Mouse (Mus musculus) embryonic stem cell, embryonic (primary cell): ENCODE results near the gene Gtf2ird1.
"Not testable (repeated sequence)": the region's sequence is repeated elsewhere in the genome, so short reads cannot be mapped to it uniquely, and the experiment has no call there.

Source experiments
- CTCF ChIA-PET, 4 experiments: fragments of 300-600 bp in 2 of 4; fragments of 350-600 bp in 2 of 4; sonication (Branson Sonifier 250); formaldehyde crosslinking; loops; one replicate each; lab custom pipeline; 2022; ENCODE audit warnings: inconsistent platforms in 2 of 4; lab: Charles Lee
- POLR2A ChIA-PET, 4 experiments: fragments of 300-600 bp in 2 of 4; fragments of 350-600 bp in 2 of 4; sonication (Branson Sonifier 250); formaldehyde crosslinking; loops; one replicate each; lab custom pipeline; 2022; ENCODE audit warnings: antibody characterized with exemption in 4 of 4, inconsistent platforms in 1 of 4; lab: Charles Lee

The Gtf2ird1 gene

DNA sequence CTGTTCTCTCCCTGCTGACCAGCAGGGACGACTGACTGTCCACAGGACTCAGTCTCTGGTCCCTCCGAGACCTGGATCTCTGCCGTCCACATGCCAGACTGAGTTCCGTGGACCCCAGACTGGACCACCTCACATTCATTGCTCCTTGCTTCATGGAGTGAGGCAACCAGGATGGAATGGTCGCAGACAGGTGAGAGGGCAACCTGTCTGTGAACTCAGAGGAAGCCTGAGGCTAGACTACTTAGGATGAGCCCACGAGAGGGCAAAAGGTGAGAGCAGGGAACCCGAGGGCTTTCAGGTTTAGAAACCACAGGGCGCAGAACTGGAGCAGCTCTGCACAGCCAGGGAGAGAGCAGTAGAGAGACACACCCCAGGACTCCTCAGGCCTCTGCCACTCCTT, 6.2 kb upstream of the Gtf2ird1 start:
- ChIA-PET CTCF (interaction anchor here in 3 of 4 experiments (0.6 to 0.9 kb wide), 4 partner anchors 11 to 1341 kb away, joined by 3 to 4 read pairs (median 3); no protein-coding TSS in a partner anchor), POLR2A (interaction anchor here (0.5 to 2.3 kb wide), 7 partner anchors 12 to 474 kb away, joined by 3 to 7 read pairs (median 4); no protein-coding TSS in a partner anchor)

DNA sequence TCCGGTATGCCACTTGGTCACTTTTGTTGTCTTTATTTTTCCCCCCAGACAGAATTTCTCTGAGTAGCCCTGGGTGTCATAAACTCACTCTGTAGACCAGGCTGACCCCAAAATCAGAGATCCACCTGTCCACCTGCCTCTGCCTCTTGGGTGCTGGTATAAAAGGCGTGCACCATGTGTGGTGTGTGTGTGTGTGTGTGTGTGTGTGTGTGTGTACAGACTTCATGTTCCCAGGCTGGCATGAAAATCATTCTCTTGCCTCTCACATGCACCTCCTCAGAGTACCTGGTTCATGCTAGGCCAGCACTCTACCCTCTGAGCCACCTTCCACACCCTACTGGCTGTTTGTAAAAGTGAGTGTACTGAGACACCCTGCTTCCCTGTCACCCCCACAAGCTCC, 5.8 kb upstream of the Gtf2ird1 start:
- CTCF ChIA-PET = interaction anchor here in 2 of 4 experiments (0.6 to 0.9 kb wide), 2 partner anchors 11 to 136 kb away, joined by 3 to 4 read pairs; no protein-coding TSS in a partner anchor
- POLR2A ChIA-PET = interaction anchor here (0.5 to 2.3 kb wide), 5 partner anchors 40 to 474 kb away, joined by 3 to 5 read pairs (median 4); no protein-coding TSS in a partner anchor

DNA sequence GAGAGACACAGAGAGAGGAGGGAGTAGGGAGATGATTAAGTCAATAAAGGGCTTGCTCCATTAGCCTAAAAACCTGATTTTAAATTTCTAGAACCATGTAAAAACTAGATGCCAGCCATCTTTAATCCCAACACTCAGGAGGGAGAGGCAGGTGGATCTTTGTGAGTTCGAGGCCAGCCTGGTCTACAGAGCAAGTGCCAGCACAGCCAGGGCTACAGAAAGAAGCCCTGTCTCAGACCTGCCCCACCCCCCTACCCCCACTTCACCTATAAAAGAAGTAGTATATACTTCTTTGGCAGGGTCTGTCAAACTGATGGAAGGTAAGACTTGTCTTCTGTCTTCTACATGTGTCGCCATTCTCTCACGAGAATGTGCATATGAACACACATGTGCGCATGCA, 4.0 kb upstream of the Gtf2ird1 start:
- CTCF ChIA-PET = no interaction called here
- POLR2A ChIA-PET = interaction anchor here in 1 of 4 experiments (1.1 to 1.6 kb wide), 2 partner anchors 16 to 43 kb away, joined by 3 read pairs; no protein-coding TSS in a partner anchor

DNA sequence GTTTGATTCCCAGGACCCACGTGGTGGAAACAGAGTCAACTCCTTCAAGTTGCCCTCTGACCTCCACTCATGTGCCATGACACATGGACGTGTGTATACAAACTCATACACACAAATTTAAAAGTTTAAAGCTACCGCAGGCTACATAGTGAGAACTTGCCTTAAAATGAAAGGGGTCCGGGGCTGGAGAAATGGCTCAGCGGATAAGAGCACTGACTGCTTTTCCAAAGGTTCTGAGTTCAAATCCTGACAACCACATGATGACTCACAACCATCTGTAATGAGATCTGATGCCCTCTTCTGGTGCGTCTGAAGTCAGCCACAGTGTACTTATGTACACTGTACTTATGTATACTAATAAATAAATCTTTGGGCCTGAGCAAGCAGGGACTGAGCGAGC, 2.6 kb upstream of the Gtf2ird1 start:
- ChIA-PET POLR2A (interaction anchor here in 1 of 4 experiments (0.6 kb wide), 1 partner anchor 146 kb away, joined by 3 read pairs; no protein-coding TSS in a partner anchor), CTCF (interaction anchor here in 1 of 4 experiments (0.6 kb wide), 1 partner anchor 61 kb away, joined by 3 read pairs; no protein-coding TSS in a partner anchor)

DNA sequence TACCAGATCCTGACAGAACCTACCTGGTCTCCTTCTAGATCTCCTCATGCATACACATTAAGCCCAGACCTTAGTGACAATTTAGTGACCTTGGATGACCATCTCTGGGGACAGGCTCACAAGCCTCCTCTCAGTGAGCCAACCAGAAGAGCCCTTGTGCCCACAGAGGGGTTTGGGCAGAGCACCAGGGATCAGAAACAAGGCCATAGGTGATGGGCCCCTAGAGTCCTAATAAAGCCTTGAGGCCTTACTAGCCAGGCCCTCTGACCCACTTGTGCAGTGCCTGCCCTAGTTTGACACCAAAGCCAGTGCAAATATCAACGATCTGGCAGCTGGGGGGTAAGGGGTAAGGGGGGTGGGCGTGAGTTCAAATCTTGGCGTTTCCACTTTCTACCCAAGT, 1.9 kb upstream of the Gtf2ird1 start:
- ChIA-PET POLR2A (interaction anchor here in 1 of 4 experiments (0.6 kb wide), 1 partner anchor 146 kb away, joined by 3 read pairs; no protein-coding TSS in a partner anchor), CTCF (no interaction called here)

DNA sequence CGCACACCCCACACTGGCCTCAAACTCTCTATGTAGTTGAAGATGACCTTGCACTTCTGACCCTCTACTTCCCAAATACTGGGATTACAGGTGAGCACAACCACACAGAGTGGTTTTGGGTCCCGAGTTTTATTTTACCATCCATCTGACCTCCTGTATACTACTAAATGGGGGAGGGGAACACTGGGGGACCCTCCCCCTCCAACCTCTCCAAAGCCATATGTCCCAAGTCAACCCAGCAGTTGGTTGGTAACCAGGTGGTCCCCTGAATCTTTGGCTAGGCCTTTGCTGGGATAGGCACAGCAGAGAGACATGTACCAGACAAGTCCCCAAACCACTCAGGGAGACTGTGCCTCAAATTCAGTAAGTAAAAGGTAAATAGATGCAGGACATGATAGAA, 855 bp upstream of the Gtf2ird1 start:
- ChIA-PET POLR2A (no interaction called here), CTCF (no interaction called here)

DNA sequence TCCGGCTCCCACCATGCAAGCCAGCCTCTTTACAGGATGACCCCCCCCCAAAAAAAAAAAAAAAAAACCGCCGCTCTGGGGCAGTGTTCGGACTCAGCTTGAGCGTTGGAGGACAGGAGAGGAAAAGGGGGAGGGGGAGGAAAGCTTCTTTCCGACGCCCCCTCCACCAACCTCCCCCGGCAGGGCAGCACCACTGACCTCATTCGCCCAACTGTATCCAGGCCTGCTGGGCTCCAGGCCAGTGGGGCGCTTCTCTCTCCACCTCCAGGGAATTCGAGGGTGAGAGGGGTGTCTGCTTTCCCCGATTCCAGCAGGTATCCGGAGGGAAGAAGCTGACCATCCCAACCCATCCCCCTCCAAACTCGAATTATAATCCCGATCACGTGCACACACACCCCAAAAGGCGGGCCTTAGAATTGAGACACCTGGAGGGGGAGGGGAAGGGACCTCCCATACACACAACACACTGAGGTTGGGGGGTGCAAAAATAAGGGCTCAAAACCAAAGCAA, 547 bp downstream of the Gtf2ird1 start:
- CTCF ChIA-PET = interaction anchor here (0.5 to 1.8 kb wide), 7 partner anchors 11 to 266 kb away, joined by 3 to 8 read pairs (median 4); no protein-coding TSS in a partner anchor
- POLR2A ChIA-PET = interaction anchor here (0.6 to 7.0 kb wide), 31 partner anchors 9 to 280 kb away, joined by 3 to 76 read pairs (median 5); partner anchors contain the start of gene Clip2 (in 1 of the 4)

DNA sequence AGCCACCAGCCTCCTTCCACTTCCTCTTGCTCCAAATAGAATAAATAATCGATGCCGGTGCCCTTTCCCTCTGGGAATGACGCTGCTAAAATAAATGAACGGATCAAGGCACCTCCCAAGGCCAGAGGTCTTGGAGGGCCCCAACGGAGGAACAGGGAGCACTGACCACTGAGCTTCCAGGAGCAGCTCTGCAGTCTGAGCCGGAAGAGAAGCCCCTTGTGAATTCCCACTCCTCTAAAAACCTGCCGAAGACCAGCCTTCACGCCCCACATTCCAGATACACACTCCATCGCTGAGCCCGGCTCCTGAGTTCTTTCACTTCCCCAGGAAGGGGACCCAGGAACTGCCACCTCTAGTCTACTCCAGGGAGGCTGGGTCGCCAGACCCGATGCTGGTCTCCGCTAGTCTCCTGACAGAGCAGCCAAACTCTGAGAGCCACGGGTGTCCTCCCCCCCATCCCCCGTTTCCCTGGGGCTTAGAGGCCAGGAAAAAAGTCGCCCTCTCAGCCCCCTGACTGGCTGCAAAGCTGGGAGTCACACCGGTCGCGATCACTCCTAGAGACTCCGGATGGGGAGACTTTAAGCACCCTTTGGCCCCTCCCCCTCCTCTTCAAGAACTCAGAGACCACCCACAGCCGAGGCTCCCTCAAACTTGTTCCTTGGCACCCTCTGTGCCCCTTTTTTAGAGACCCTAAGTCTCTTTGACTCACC, 1.2 kb downstream of the Gtf2ird1 start:
- POLR2A ChIA-PET = interaction anchor here (0.7 to 7.0 kb wide), 33 partner anchors 8 to 280 kb away, joined by 3 to 76 read pairs (median 4); partner anchors contain the start of gene Clip2 (in 1 of the 4)

DNA sequence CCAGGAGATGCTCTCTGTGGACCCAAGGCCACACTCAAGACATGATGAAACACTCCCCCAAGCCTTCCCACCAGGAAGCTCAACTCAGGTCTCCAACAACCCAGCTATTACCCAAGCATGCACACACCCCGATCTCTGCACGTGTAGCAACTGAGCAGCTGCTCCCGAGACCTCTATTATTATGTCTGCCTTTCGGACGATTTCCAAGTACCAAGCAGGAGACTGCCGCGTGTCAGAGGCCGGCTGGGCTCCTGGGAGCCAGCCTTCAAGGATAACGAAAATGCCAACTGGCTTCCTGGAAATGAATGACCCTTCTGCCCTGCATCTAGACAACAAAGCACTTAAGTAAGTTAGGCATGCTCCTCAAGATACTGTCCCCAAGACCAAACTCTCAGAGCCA, 2.1 kb downstream of the Gtf2ird1 start:
- CTCF ChIA-PET = interaction anchor here in 2 of 4 experiments (0.6 to 1.8 kb wide), 4 partner anchors 35 to 113 kb away, joined by 3 to 8 read pairs (median 4); no protein-coding TSS in a partner anchor
- POLR2A ChIA-PET = interaction anchor here in 3 of 4 experiments (0.5 to 7.0 kb wide), 23 partner anchors 8 to 215 kb away, joined by 3 to 76 read pairs (median 4); no protein-coding TSS in a partner anchor

More for the DNA sequence above, 1.2 kb downstream of the Gtf2ird1 start:
- CTCF ChIA-PET = interaction anchor here in 3 of 4 experiments (0.6 to 1.8 kb wide), 5 partner anchors 19 to 267 kb away, joined by 3 to 8 read pairs (median 4); no protein-coding TSS in a partner anchor

DNA sequence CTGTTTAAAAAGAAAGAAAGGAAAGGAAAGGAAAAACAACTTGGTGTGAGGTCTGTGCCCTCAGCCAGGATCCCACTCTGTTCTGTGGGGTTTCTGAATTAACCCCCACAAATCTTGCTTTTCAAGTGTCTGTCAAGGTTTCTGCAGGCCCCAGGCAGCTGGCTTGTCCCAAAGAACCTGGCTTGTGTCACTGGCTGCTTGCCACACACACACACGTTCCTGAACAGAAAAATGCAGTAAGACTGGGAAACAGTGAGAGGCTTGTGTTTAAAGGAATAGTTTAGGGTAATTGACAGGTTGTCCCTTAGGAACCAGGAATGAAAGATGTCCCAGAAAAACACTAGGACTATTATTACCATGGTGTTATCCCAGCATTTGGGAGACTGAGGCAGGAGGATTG, 2.9 kb downstream of the Gtf2ird1 start:
- ChIA-PET CTCF (interaction anchor here in 2 of 4 experiments (0.6 to 1.5 kb wide), 3 partner anchors 10 to 312 kb away, joined by 3 to 5 read pairs (median 4); no protein-coding TSS in a partner anchor), POLR2A (interaction anchor here (0.6 to 7.0 kb wide), 16 partner anchors 9 to 473 kb away, joined by 3 to 76 read pairs (median 4); no protein-coding TSS in a partner anchor)

DNA sequence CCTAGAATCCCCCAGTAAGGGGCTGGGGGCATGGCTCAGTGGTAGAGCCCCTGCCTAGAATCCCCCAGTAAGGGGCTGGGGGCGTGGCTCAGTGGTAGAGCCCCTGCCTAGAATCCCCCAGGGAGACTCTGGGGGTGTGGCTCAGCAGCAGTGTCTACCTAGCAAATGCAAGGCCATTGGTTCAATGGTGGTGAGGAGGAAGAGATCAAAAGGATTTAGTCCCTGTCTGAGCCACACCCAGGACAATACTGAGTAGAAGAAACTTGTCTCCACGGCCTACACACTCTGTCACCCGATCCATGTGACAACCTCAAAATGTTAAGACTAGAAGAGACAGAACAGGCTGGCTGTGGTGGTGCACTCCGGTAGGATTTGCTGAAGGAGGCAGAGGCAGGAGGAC, 9.8 kb downstream of the Gtf2ird1 start:
- CTCF ChIA-PET = not testable (repeated sequence)
- POLR2A ChIA-PET = interaction anchor here in 3 of 4 experiments (0.6 to 2.3 kb wide), 9 partner anchors 9 to 777 kb away, joined by 3 to 8 read pairs (median 5); partner anchors contain the start of gene Gtf2ird1 (in 1 of the 3)

DNA sequence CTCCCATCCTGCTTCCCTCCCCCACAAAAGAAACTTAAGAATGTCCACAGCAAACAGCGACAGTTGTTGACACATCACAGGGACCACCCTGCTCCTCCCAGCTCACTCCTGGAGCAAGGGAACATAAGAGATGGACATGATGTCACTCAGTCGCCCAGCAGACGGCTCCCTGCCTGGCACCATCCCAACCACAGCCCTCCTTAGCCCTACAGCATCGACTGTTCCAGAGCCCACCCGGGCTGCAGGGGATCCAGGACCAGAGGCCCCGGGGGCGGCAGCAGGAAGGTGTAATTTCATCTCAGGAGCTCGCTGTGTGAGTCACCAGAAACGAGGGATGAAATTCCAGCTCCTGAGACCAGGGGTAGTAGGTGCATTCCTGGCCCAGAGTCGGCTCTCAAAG, 10.6 kb downstream of the Gtf2ird1 start:
- ChIA-PET POLR2A (interaction anchor here (0.8 to 3.3 kb wide), 12 partner anchors 9 to 44 kb away, joined by 3 to 22 read pairs (median 6); partner anchors contain the start of gene Gtf2ird1 (in 2 of the 4)), CTCF (interaction anchor here in 1 of 4 experiments (0.5 kb wide), 1 partner anchor 132 kb away, joined by 6 read pairs; no protein-coding TSS in a partner anchor)

DNA sequence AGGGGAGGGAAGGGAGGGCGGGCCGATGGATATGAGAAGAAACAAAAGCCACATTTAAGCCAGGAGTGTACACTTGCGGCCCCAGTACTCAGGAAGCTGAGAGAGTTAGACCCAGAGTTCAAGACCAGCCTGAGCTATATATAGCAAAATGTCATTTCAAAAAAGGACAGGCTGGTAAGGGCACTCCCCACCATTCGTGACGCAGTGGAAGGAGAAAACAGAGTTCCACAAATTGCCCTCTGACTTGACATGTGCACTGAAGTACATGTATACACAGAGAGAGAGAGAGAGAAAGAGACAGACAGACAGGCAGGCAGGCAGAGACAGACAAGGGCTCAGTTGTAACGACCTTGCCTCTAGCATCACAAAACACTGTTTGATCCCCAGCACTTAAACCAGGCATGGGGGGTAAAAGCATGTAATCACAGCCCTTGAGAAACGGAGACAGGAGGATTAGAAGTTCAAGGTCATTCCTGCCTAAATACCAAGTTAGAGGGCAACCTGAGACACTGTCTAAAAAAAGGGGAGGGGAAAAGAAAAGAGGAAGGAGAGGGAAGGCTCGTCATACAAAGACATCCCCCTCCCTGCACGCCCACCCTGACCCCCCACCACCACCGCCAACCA, 11.2 kb downstream of the Gtf2ird1 start:
- ChIA-PET CTCF (interaction anchor here in 2 of 4 experiments (0.5 to 1.9 kb wide), 4 partner anchors 28 to 133 kb away, joined by 4 to 6 read pairs (median 4); no protein-coding TSS in a partner anchor), POLR2A (interaction anchor here (0.8 to 3.3 kb wide), 20 partner anchors 9 to 109 kb away, joined by 3 to 22 read pairs (median 6); partner anchors contain the start of gene Gtf2ird1 (in 2 of the 4))

DNA sequence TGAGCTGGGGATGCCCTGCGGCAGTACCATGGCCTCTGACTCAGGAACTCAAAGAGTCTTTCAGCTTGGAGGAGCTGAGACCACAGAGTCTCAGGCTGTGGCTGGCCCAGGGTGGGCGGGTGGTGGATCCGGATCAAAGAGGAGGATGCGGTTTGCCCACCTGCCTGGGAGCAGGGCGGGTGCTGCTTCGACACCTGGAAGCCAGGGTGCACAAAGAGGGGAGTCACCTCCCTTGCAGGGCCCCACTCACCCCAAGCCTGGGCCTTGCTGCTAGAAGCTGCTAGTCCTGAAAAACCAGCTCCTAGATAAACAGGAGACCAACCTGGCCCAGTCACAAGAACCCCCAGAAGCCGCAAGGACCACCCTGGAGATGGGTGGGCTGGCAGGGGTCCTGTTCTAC, 12.0 kb downstream of the Gtf2ird1 start:
- ChIA-PET CTCF (interaction anchor here in 2 of 4 experiments (0.5 to 1.9 kb wide), 4 partner anchors 29 to 315 kb away, joined by 3 to 5 read pairs (median 4); no protein-coding TSS in a partner anchor), POLR2A (interaction anchor here in 3 of 4 experiments (0.8 to 3.3 kb wide), 20 partner anchors 8 to 108 kb away, joined by 3 to 22 read pairs (median 5); partner anchors contain the start of gene Gtf2ird1 (in 2 of the 3))

DNA sequence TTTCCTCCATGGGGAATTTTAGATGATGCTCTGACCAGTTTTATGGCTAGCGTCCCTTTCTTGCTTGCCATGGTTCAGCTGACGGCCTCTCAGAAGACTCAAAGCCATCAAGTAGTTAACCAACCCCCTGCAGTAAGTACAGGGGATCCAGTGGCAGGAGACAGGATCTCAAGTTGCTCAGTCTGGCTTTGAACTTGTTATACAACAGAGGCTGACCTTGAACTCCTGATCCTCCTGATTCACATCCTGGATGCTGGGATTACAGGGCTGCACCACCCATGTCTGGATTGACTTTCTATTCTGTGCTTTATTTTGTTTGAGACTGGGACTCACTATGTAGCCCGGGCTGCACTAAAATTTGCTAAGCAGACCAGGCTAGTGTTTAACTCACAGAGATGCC, 14.4 kb downstream of the Gtf2ird1 start:
- ChIA-PET POLR2A (interaction anchor here (0.6 to 6.3 kb wide), 14 partner anchors 11 to 41 kb away, joined by 3 to 76 read pairs (median 10); partner anchors contain the start of gene Gtf2ird1 (in 3 of the 4)), CTCF (interaction anchor here in 3 of 4 experiments (0.7 to 1.7 kb wide), 3 partner anchors 48 to 67 kb away, joined by 4 to 5 read pairs (median 5); no protein-coding TSS in a partner anchor)

DNA sequence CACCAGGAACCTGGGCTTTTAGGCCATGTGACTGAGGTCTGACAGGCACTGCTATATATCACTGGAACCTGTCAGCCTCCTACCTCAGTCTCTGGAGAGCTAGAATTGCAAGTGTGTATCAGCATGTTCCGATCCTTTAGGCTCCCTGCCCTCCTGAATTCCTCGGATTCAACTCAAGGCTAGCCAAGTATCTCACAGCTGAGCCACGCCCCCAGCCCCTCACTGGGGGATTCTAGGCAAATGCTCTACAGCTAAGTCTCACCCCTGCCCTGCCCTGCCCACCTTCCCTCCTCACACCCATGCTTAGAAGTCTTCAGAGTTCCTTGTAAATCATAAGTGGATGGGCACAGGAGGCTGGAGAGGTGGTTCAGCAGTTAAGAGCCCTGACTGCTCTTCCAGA, 15.4 kb downstream of the Gtf2ird1 start:
- CTCF ChIA-PET = interaction anchor here in 3 of 4 experiments (0.6 to 1.7 kb wide), 5 partner anchors 40 to 142 kb away, joined by 3 to 9 read pairs (median 5); no protein-coding TSS in a partner anchor
- POLR2A ChIA-PET = interaction anchor here (0.6 to 6.3 kb wide), 21 partner anchors 12 to 1251 kb away, joined by 3 to 76 read pairs (median 6); partner anchors contain the start of gene Gtf2ird1 (in 3 of the 4)

DNA sequence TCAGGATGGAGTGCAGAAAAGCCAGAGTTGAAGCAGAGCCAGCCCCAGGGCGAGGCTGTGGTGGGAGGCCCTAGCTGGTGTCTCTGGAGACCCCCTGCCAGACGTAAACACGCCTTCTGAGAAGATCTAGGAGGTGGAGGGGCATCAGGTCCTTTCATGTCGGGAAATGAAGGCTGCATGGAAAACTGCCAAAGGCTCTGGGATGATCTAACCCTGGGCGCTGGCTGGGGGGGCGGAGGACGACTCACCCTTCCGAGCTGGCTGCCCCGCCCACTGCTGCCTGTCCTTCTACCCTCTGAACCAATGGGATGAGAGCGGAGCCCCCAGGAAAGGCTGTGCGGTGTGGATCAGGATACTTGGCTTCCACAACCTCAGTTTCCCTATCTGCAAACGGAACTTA, 16.4 kb downstream of the Gtf2ird1 start:
- POLR2A ChIA-PET = interaction anchor here (0.6 to 6.3 kb wide), 25 partner anchors 8 to 116 kb away, joined by 3 to 76 read pairs (median 6); partner anchors contain the start of gene Gtf2ird1 (in 2 of the 4)
- CTCF ChIA-PET = interaction anchor here in 2 of 4 experiments (0.6 to 1.1 kb wide), 4 partner anchors 52 to 143 kb away, joined by 3 to 5 read pairs (median 4); no protein-coding TSS in a partner anchor
